Mouse (Mus musculus): ENCODE data around the gene Actn4. TPM values are rescaled to one million over a fixed set of nuclear protein-coding genes. Genes with fewer than 3 reads are reported as not detected.
"Not testable (repeated sequence)": the region's sequence is repeated elsewhere in the genome, so short reads cannot be mapped to it uniquely, and the experiment has no call there.

The Actn4 gene
- polyA plus RNA-seq, 1 experiment from 2014 or later, result 216 TPM

- TF ChIP-seq CTCF (IDR thresholded peaks at IDR 0.05; ENCODE audit: low read depth) (peak; percentile 58), EP300 (optimal IDR thresholded peaks at IDR 0.05) (no peak)
- no peak overlapping the region for H3K4me3 ChIP-seq (ENCODE audit: low read depth, low read length)
- H3K27me3 ChIP-seq (ENCODE audit: control insufficient read depth, insufficient read depth, low read length), result no peaks in the 10 kb centered on the region
- peaks cover 21% of the 10 kb centered on the region for H3K36me3 ChIP-seq (ENCODE audit: control insufficient read depth, insufficient read depth, low read length)
- no peak overlapping the region for H3K4me2 ChIP-seq (replicated peaks; ENCODE audit: low read depth)
- H3K9ac ChIP-seq (ENCODE audit: low read length), result no peak overlapping the region
- 0 out of 2 replicates have a peak, but pooled peaks cover 3% of the 10 kb centered on the region for H3K4me1 ChIP-seq (replicated peaks; ENCODE audit: control insufficient read depth, insufficient read depth)
- ATAC-seq (ENCODE audit: low FRiP score, low TSS enrichment) (no peak), DNase-seq (ENCODE audit: low spot score) (no peak)
- 81% methylated on average over 8 of the region's 8 CpGs for WGBS
- H3K9me3 ChIP-seq (ENCODE audit: control insufficient read depth, low read length), result no peaks in the 10 kb centered on the region
- H3K27ac ChIP-seq (replicated peaks), result no peak overlapping the region
Observed at GRCm38 (mm10) chr7:28973025-28973424, 10.9 kb upstream of the Actn4 start.

GRCm38 (mm10) chr7:28972542-28972985 is 10.4 kb upstream of the Actn4 start:
- Histone ChIP-seq H3K4me3 (ENCODE audit: low read depth, low read length) (no peak overlapping the region), H3K9ac (ENCODE audit: low read length) (no peak overlapping the region), H3K4me2 (replicated peaks; ENCODE audit: low read depth) (peak overlapping the region; percentile 6; the same call in 1 of the 2 replicates), H3K27ac (replicated peaks) (peak overlapping the region; percentile 82), H3K9me3 (ENCODE audit: control insufficient read depth, low read length) (no peaks in the 10 kb centered on the region), H3K4me1 (replicated peaks; ENCODE audit: control insufficient read depth, insufficient read depth) (0 out of 2 replicates have a peak, but pooled peaks cover 3% of the 10 kb centered on the region), H3K27me3 (ENCODE audit: control insufficient read depth, insufficient read depth, low read length) (no peaks in the 10 kb centered on the region), H3K36me3 (ENCODE audit: control insufficient read depth, insufficient read depth, low read length) (peaks cover 17% of the 10 kb centered on the region)
- 49% methylated on average over 8 of the region's 8 CpGs for WGBS
- TF ChIP-seq EP300 (optimal IDR thresholded peaks at IDR 0.05) (no peak), CTCF (IDR thresholded peaks at IDR 0.05; ENCODE audit: low read depth) (peak; percentile 81)
- peak; percentile 82 for DNase-seq (ENCODE audit: low spot score)
- ATAC-seq (ENCODE audit: low FRiP score, low TSS enrichment), result no peak

- no peaks in the 10 kb centered on the region for H3K27me3 ChIP-seq (ENCODE audit: control insufficient read depth, insufficient read depth, low read length)
- H3K9ac ChIP-seq (ENCODE audit: low read length), result no peak overlapping the region
- 22% methylated on average over 6 of the region's 6 CpGs for WGBS
- peak; percentile 21 for ATAC-seq (ENCODE audit: low FRiP score, low TSS enrichment)
- peaks cover 10% of the 10 kb centered on the region for H3K36me3 ChIP-seq (ENCODE audit: control insufficient read depth, insufficient read depth, low read length)
- peak; percentile 71 for DNase-seq (ENCODE audit: low spot score)
- H3K4me2 ChIP-seq (replicated peaks; ENCODE audit: low read depth), result no peak overlapping the region
- no peak overlapping the region for H3K4me3 ChIP-seq (ENCODE audit: low read depth, low read length)
- H3K9me3 ChIP-seq (ENCODE audit: control insufficient read depth, low read length), result no peaks in the 10 kb centered on the region
- TF ChIP-seq EP300 (optimal IDR thresholded peaks at IDR 0.05) (no peak), CTCF (IDR thresholded peaks at IDR 0.05; ENCODE audit: low read depth) (no peak)
- H3K4me1 ChIP-seq (replicated peaks; ENCODE audit: control insufficient read depth, insufficient read depth), result 0 out of 2 replicates have a peak, but pooled peaks cover 3% of the 10 kb centered on the region
- H3K27ac ChIP-seq (replicated peaks), result peak overlapping the region; percentile 82
Observed at GRCm38 (mm10) chr7:28971770-28972269, 9.7 kb upstream of the Actn4 start.

- Histone ChIP-seq H3K4me1 (replicated peaks; ENCODE audit: control insufficient read depth, insufficient read depth) (0 out of 2 replicates have a peak, but pooled peaks cover 3% of the 10 kb centered on the region), H3K36me3 (ENCODE audit: control insufficient read depth, insufficient read depth, low read length) (peaks cover 10% of the 10 kb centered on the region), H3K4me3 (ENCODE audit: low read depth, low read length) (no peak overlapping the region), H3K27me3 (ENCODE audit: control insufficient read depth, insufficient read depth, low read length) (no peaks in the 10 kb centered on the region), H3K9me3 (ENCODE audit: control insufficient read depth, low read length) (no peaks in the 10 kb centered on the region), H3K9ac (ENCODE audit: low read length) (no peak overlapping the region), H3K27ac (replicated peaks) (peak overlapping the region; percentile 82), H3K4me2 (replicated peaks; ENCODE audit: low read depth) (no peak overlapping the region)
- WGBS, result 68% methylated on average over 7 of the region's 7 CpGs
- DNase-seq (ENCODE audit: low spot score), result peak; percentile 72
- ATAC-seq (ENCODE audit: low FRiP score, low TSS enrichment), result peak; percentile 67
- TF ChIP-seq CTCF (IDR thresholded peaks at IDR 0.05; ENCODE audit: low read depth) (no peak), EP300 (optimal IDR thresholded peaks at IDR 0.05) (peak; percentile 38)
Observed at GRCm38 (mm10) chr7:28971029-28971428, 8.9 kb upstream of the Actn4 start.

- H3K36me3 ChIP-seq (ENCODE audit: control insufficient read depth, insufficient read depth, low read length), result peaks cover 10% of the 10 kb centered on the region
- no peak for TF ChIP-seq CTCF (IDR thresholded peaks at IDR 0.05; ENCODE audit: low read depth)
- peak; percentile 82 for TF ChIP-seq EP300 (optimal IDR thresholded peaks at IDR 0.05)
- H3K4me2 ChIP-seq (replicated peaks; ENCODE audit: low read depth), result no peak overlapping the region
- ATAC-seq (ENCODE audit: low FRiP score, low TSS enrichment) (peak; percentile 88), DNase-seq (ENCODE audit: low spot score) (peak; percentile 77)
- 0 out of 2 replicates have a peak, but pooled peaks cover 3% of the 10 kb centered on the region for H3K4me1 ChIP-seq (replicated peaks; ENCODE audit: control insufficient read depth, insufficient read depth)
- no peaks in the 10 kb centered on the region for H3K9me3 ChIP-seq (ENCODE audit: control insufficient read depth, low read length)
- H3K27me3 ChIP-seq (ENCODE audit: control insufficient read depth, insufficient read depth, low read length), result no peaks in the 10 kb centered on the region
- H3K9ac ChIP-seq (ENCODE audit: low read length), result no peak overlapping the region
- 30% methylated on average over 12 of the region's 12 CpGs for WGBS
- H3K4me3 ChIP-seq (ENCODE audit: low read depth, low read length), result no peak overlapping the region
- peak overlapping the region; percentile 82 for H3K27ac ChIP-seq (replicated peaks)
Observed at GRCm38 (mm10) chr7:28969672-28970394, 7.7 kb upstream of the Actn4 start.

GRCm38 (mm10) chr7:28969271-28969670 is 7.1 kb upstream of the Actn4 start:
- no peak for DNase-seq (ENCODE audit: low spot score)
- H3K4me3 ChIP-seq (ENCODE audit: low read depth, low read length), result no peak overlapping the region
- 90% methylated on average over 1 of the region's 1 CpGs for WGBS
- H3K4me2 ChIP-seq (replicated peaks; ENCODE audit: low read depth), result no peak overlapping the region
- TF ChIP-seq EP300 (optimal IDR thresholded peaks at IDR 0.05), result no peak
- no peak for TF ChIP-seq CTCF (IDR thresholded peaks at IDR 0.05; ENCODE audit: low read depth)
- peak overlapping the region; percentile 82 for H3K27ac ChIP-seq (replicated peaks)
- H3K9ac ChIP-seq (ENCODE audit: low read length), result no peak overlapping the region
- H3K9me3 ChIP-seq (ENCODE audit: control insufficient read depth, low read length), result no peaks in the 10 kb centered on the region
- no peak for ATAC-seq (ENCODE audit: low FRiP score, low TSS enrichment)
- H3K36me3 ChIP-seq (ENCODE audit: control insufficient read depth, insufficient read depth, low read length), result peaks cover 10% of the 10 kb centered on the region
- 0 out of 2 replicates have a peak, but pooled peaks cover 3% of the 10 kb centered on the region for H3K4me1 ChIP-seq (replicated peaks; ENCODE audit: control insufficient read depth, insufficient read depth)
- H3K27me3 ChIP-seq (ENCODE audit: control insufficient read depth, insufficient read depth, low read length), result no peaks in the 10 kb centered on the region

GRCm38 (mm10) chr7:28968120-28968519 is 6.0 kb upstream of the Actn4 start:
- not testable (repeated sequence) for H3K9me3 ChIP-seq (ENCODE audit: control insufficient read depth, low read length); H3K4me3 ChIP-seq (ENCODE audit: low read depth, low read length); H3K27me3 ChIP-seq (ENCODE audit: control insufficient read depth, insufficient read depth, low read length); DNase-seq (ENCODE audit: low spot score); H3K9ac ChIP-seq (ENCODE audit: low read length); ATAC-seq (ENCODE audit: low FRiP score, low TSS enrichment); H3K4me1 ChIP-seq (replicated peaks; ENCODE audit: control insufficient read depth, insufficient read depth); H3K4me2 ChIP-seq (replicated peaks; ENCODE audit: low read depth); H3K27ac ChIP-seq (replicated peaks); H3K36me3 ChIP-seq (ENCODE audit: control insufficient read depth, insufficient read depth, low read length)
- WGBS, result 85% methylated on average over 8 of the region's 8 CpGs
